Mouse (Mus musculus) intestine, embryonic 15.5 days (tissue): ENCODE results near the gene Apoc4. TPM values are rescaled to one million over a fixed set of nuclear protein-coding genes. Genes with fewer than 3 reads are reported as not detected.

ENCODE experiments used
- ATAC-seq: fragments of 200-750 bp; cut with Nextera tagmentation; 2 replicates; pipeline ENCODE4 v1.8.0; 2017; ENCODE audit warnings: moderate TSS enrichment, moderate library complexity
- H3K27ac ChIP-seq: fragments of 300-500 bp; sonication (generic); 2 replicates; pipeline ENCODE4 v1.5.1; 2015; ENCODE audit warnings: mild to moderate bottlenecking, inconsistent platforms
- H3K27me3 ChIP-seq: fragments of 300-500 bp; sonication (generic); replicated peaks from 2 replicates; pipeline ENCODE4 v1.6.1; 2015; ENCODE audit warnings: inconsistent platforms
- H3K36me3 ChIP-seq: fragments of 300-500 bp; sonication (generic); 2 replicates; pipeline ENCODE4 v1.6.1; 2015; ENCODE audit warnings: inconsistent platforms
- H3K4me1 ChIP-seq: fragments of 300-500 bp; sonication (generic); replicated peaks from 2 replicates; pipeline ENCODE4 v1.6.1; 2015; ENCODE audit warnings: inconsistent platforms
- H3K4me2 ChIP-seq: fragments of 300-500 bp; sonication (generic); replicated peaks from 2 replicates; pipeline ENCODE4 v1.6.1; 2015; ENCODE audit warnings: mild to moderate bottlenecking, inconsistent platforms
- H3K4me3 ChIP-seq: fragments of 300-500 bp; sonication (generic); replicated peaks from 2 replicates; pipeline ENCODE4 v1.5.1; 2015; ENCODE audit warnings: inconsistent platforms
- H3K9ac ChIP-seq: fragments of 300-500 bp; sonication (generic); 2 replicates; pipeline ENCODE4 v1.6.1; 2015; ENCODE audit warnings: inconsistent platforms
- H3K9me3 ChIP-seq: fragments of 300-500 bp; sonication (generic); 2 replicates; pipeline ENCODE4 v1.6.1; 2016; ENCODE audit warnings: inconsistent platforms
- WGBS: fragments of 180-500 bp; shearing (Covaris S2); methylation state at CpG from one replicate; pipeline ENCODE4 v1.1.7; 2015; 5-methylcytosine and 5-hydroxymethylcytosine counted together
- polyA plus RNA-seq: library from polyadenylated mRNA; unstranded; fragments of >200 nt; fragmentation: Nextera tagmentation; extraction: Ambion mirVana; gene quantifications from 2 replicates; pipeline ENCODE4 v1.2.1, GENCODE M21; 2015

Apoc4 gene
- polyA plus RNA-seq, 1 experiment from 2014 or later = 4.7 TPM

- Histone ChIP-seq H3K27ac (peak overlapping the region; percentile 80), H3K4me1 (peaks cover 8% of the 10 kb centered on the region), H3K4me2 (peak overlapping the region; percentile 44), H3K4me3 (0 out of 2 replicates have a peak overlapping the region, but pooled peaks have one; percentile 7), H3K9ac (peak overlapping the region; percentile 24; the same call in 1 of the 2 replicates), H3K9me3 (no peaks in the 10 kb centered on the region), H3K27me3 (no peaks in the 10 kb centered on the region), H3K36me3 (no peaks in the 10 kb centered on the region)
- WGBS = 9% methylated on average over 10 of the region's 10 CpGs
- peak; percentile 81 for ATAC-seq
Measured at GRCm38 (mm10) chr7:19668947-19669721, 12.1 kb downstream of the Apoc4 start.

- H3K4me3 ChIP-seq = no peak overlapping the region
- no peaks in the 10 kb centered on the region for H3K36me3 ChIP-seq
- H3K27ac ChIP-seq = no peak overlapping the region
- 69% methylated on average over 2 of the region's 2 CpGs for WGBS
- no peaks in the 10 kb centered on the region for H3K27me3 ChIP-seq
- peaks cover 21% of the 10 kb centered on the region for H3K4me1 ChIP-seq
- H3K9ac ChIP-seq = no peak overlapping the region
- H3K9me3 ChIP-seq = no peaks in the 10 kb centered on the region
- no peak for ATAC-seq
- no peak overlapping the region for H3K4me2 ChIP-seq
Measured at GRCm38 (mm10) chr7:19667434-19667833, 13.8 kb downstream of the Apoc4 start.

- Histone ChIP-seq H3K27ac (no peak overlapping the region), H3K9ac (no peak overlapping the region), H3K36me3 (no peaks in the 10 kb centered on the region), H3K4me1 (peaks cover 21% of the 10 kb centered on the region), H3K4me3 (no peak overlapping the region), H3K9me3 (no peaks in the 10 kb centered on the region), H3K4me2 (no peak overlapping the region), H3K27me3 (no peaks in the 10 kb centered on the region)
- WGBS = 64% methylated on average over 3 of the region's 3 CpGs
- ATAC-seq = no peak
Measured at GRCm38 (mm10) chr7:19666750-19667149, 14.5 kb downstream of the Apoc4 start.

GRCm38 (mm10) chr7:19664955-19665841 is 16.1 kb downstream of the Apoc4 start, which contains the start of gene Clptm1:
Gene Clptm1, minus strand, starts transcription at chr7:19665033.
- ATAC-seq = peak; percentile 87
- H3K4me1 ChIP-seq = peaks cover 21% of the 10 kb centered on the region
- peak within 1 kb of the TSS; percentile 86 for H3K9ac ChIP-seq
- peak within 1 kb of the TSS; percentile 88 for H3K27ac ChIP-seq
- H3K4me3 ChIP-seq = peak within 1 kb of the TSS; percentile 95
- H3K9me3 ChIP-seq = no peaks in the 10 kb centered on the region
- under 1% methylated on average over 63 of the region's 63 CpGs for WGBS
- H3K4me2 ChIP-seq = peak within 1 kb of the TSS; percentile 72
- H3K36me3 ChIP-seq = no peaks in the 10 kb centered on the region
- H3K27me3 ChIP-seq = no peaks in the 10 kb centered on the region

GRCm38 (mm10) chr7:19664455-19664954 is 16.8 kb downstream of the Apoc4 start:
- Histone ChIP-seq H3K4me2 (peak overlapping the region; percentile 72), H3K9ac (peak overlapping the region; percentile 86), H3K9me3 (no peaks in the 10 kb centered on the region), H3K27ac (peak overlapping the region; percentile 88; the same call in 1 of the 2 replicates), H3K27me3 (no peaks in the 10 kb centered on the region), H3K4me1 (peaks cover 21% of the 10 kb centered on the region), H3K36me3 (no peaks in the 10 kb centered on the region), H3K4me3 (peak overlapping the region; percentile 95)
- under 1% methylated on average over 37 of the region's 37 CpGs for WGBS
- peak; percentile 52 for ATAC-seq

- no peak overlapping the region for H3K27ac ChIP-seq
- peaks cover 17% of the 10 kb centered on the region for H3K4me1 ChIP-seq
- ATAC-seq = no peak
Measured at GRCm38 (mm10) chr7:19663940-19664339, 17.3 kb downstream of the Apoc4 start.

GRCm38 (mm10) chr7:19652614-19653013 is 28.7 kb downstream of the Apoc4 start:
- no peaks in the 10 kb centered on the region for H3K9me3 ChIP-seq
- H3K4me3 ChIP-seq = no peak overlapping the region
- no peaks in the 10 kb centered on the region for H3K4me1 ChIP-seq
- WGBS = 96% methylated on average over 2 of the region's 2 CpGs
- H3K36me3 ChIP-seq = peaks cover 65% of the 10 kb centered on the region
- H3K9ac ChIP-seq = no peak overlapping the region
- H3K27me3 ChIP-seq = no peaks in the 10 kb centered on the region
- H3K27ac ChIP-seq = no peak overlapping the region
- no peak for ATAC-seq
- H3K4me2 ChIP-seq = no peak overlapping the region

More at GRCm38 (mm10) chr7:19663940-19664339, 17.3 kb downstream of the Apoc4 start:
- no peaks in the 10 kb centered on the region for H3K36me3 ChIP-seq
- H3K27me3 ChIP-seq = no peaks in the 10 kb centered on the region
- H3K4me3 ChIP-seq = peak overlapping the region; percentile 95
- WGBS = 9% methylated on average over 8 of the region's 8 CpGs
- H3K4me2 ChIP-seq = peak overlapping the region; percentile 72
- H3K9ac ChIP-seq = peak overlapping the region; percentile 86
- H3K9me3 ChIP-seq = no peaks in the 10 kb centered on the region

GRCm38 (mm10) chr7:19651063-19651786 is 30.1 kb downstream of the Apoc4 start:
- H3K4me3 ChIP-seq = no peak overlapping the region
- no peaks in the 10 kb centered on the region for H3K27me3 ChIP-seq
- H3K36me3 ChIP-seq = peaks cover 70% of the 10 kb centered on the region
- H3K27ac ChIP-seq = no peak overlapping the region
- no peak overlapping the region for H3K9ac ChIP-seq
- H3K4me1 ChIP-seq = no peaks in the 10 kb centered on the region
- WGBS = 86% methylated on average over 6 of the region's 6 CpGs
- no peak overlapping the region for H3K4me2 ChIP-seq
- ATAC-seq = no peak
- H3K9me3 ChIP-seq = no peaks in the 10 kb centered on the region

GRCm38 (mm10) chr7:19641223-19641622 is 40.1 kb downstream of the Apoc4 start:
- no peaks in the 10 kb centered on the region for H3K27me3 ChIP-seq
- no peaks in the 10 kb centered on the region for H3K9me3 ChIP-seq
- no peak overlapping the region for H3K4me2 ChIP-seq
- peaks cover 78% of the 10 kb centered on the region for H3K36me3 ChIP-seq
- ATAC-seq = no peak
- H3K4me1 ChIP-seq = no peaks in the 10 kb centered on the region
- H3K9ac ChIP-seq = no peak overlapping the region
- no peak overlapping the region for H3K4me3 ChIP-seq
- no peak overlapping the region for H3K27ac ChIP-seq
- 91% methylated on average over 4 of the region's 4 CpGs for WGBS

- no peaks in the 10 kb centered on the region for H3K4me1 ChIP-seq
- ATAC-seq = no peak
- H3K36me3 ChIP-seq = peaks cover 62% of the 10 kb centered on the region
- H3K27me3 ChIP-seq = no peaks in the 10 kb centered on the region
- H3K4me3 ChIP-seq = no peak overlapping the region
- 83% methylated on average over 11 of the region's 11 CpGs for WGBS
- no peaks in the 10 kb centered on the region for H3K9me3 ChIP-seq
- H3K9ac ChIP-seq = no peak overlapping the region
- H3K27ac ChIP-seq = no peak overlapping the region
- no peak overlapping the region for H3K4me2 ChIP-seq
Measured at GRCm38 (mm10) chr7:19635074-19635827, 46.0 kb downstream of the Apoc4 start.

- Histone ChIP-seq H3K4me2 (no peak overlapping the region), H3K4me1 (no peaks in the 10 kb centered on the region), H3K9ac (no peak overlapping the region), H3K27me3 (no peaks in the 10 kb centered on the region), H3K9me3 (no peaks in the 10 kb centered on the region), H3K27ac (no peak overlapping the region), H3K36me3 (peaks cover 61% of the 10 kb centered on the region), H3K4me3 (no peak overlapping the region)
- 86% methylated on average over 2 of the region's 2 CpGs for WGBS
- no peak for ATAC-seq
Measured at GRCm38 (mm10) chr7:19634591-19634990, 46.7 kb downstream of the Apoc4 start.
